Mouse (Mus musculus): ENCODE measurements at regions not wholly inside any gene's neighbourhood (a gene's known extent, or its start where the extent isn't known, plus 50 kb on each side); places are given as distances from the start of the nearest gene placed in this dataset.

DNA sequence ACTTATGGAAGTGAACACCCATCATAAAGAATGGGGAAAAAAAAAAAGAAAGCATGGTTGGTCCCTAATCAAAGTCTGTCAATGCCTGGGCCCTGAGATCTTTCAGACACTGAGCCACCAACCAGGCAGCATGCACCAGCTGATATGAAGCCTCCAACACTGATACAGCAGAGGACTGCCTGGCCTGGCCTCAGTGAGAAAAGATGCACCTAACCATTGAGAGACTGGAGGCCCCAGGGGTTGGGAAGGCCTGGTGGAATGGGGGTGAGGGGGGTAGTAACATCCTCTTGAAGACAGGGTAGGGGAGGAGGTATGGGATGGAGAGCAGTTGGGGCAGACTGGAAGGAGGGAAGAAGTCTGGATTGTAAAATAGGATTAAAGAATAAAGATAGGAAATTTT is 1172.8 kb downstream of the Pcdh18 start:
- no peak overlapping the region for H3K9ac ChIP-seq (ENCODE audit: low read depth, low read length)
- no peaks in the 10 kb centered on the region for H3K36me3 ChIP-seq (ENCODE audit: control insufficient read depth, insufficient read depth)
- ATAC-seq: no peak
- TF ChIP-seq CTCF (IDR thresholded peaks at IDR 0.05; ENCODE audit: low read depth): no peak
- H3K4me2 ChIP-seq (replicated peaks; ENCODE audit: low read depth): no peak overlapping the region
- H3K4me1 ChIP-seq (replicated peaks; ENCODE audit: control insufficient read depth, insufficient read depth, low read length): no peaks in the 10 kb centered on the region
- H3K27me3 ChIP-seq (replicated peaks; ENCODE audit: control insufficient read depth, insufficient read depth, low read length): no peaks in the 10 kb centered on the region
- no peaks in the 10 kb centered on the region for H3K9me3 ChIP-seq (ENCODE audit: control insufficient read depth)
- H3K4me3 ChIP-seq (ENCODE audit: low read depth, low read length): no peak overlapping the region
- no peak overlapping the region for H3K27ac ChIP-seq (ENCODE audit: low read depth, low read length)

DNA sequence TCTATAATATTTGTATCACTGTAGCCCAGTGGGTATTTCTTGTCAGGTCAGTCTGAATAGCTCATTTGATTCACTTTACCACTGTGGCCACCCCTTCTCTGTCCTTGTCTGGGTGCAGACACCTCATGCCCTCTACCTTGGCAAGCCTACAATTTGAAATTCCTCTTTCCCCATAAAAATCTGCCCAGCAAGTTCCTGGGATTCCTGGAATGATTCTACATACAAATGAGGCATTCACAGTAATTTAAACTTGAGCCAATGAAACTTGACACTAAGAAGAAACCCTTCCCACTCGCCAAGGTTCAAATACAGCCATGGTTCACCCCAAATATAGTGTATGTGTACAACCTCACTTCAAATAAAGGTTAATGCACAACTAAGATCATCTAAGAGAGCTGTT is 1174.6 kb downstream of the Pcdh18 start:
- no peaks in the 10 kb centered on the region for H3K4me1 ChIP-seq (replicated peaks; ENCODE audit: control insufficient read depth, insufficient read depth, low read length)
- no peak overlapping the region for H3K27ac ChIP-seq (ENCODE audit: low read depth, low read length)
- H3K4me2 ChIP-seq (replicated peaks; ENCODE audit: low read depth): no peak overlapping the region
- ATAC-seq: no peak
- no peaks in the 10 kb centered on the region for H3K9me3 ChIP-seq (ENCODE audit: control insufficient read depth)
- H3K9ac ChIP-seq (ENCODE audit: low read depth, low read length): no peak overlapping the region
- H3K27me3 ChIP-seq (replicated peaks; ENCODE audit: control insufficient read depth, insufficient read depth, low read length): no peaks in the 10 kb centered on the region
- no peak for TF ChIP-seq CTCF (IDR thresholded peaks at IDR 0.05; ENCODE audit: low read depth)
- H3K4me3 ChIP-seq (ENCODE audit: low read depth, low read length): no peak overlapping the region
- no peaks in the 10 kb centered on the region for H3K36me3 ChIP-seq (ENCODE audit: control insufficient read depth, insufficient read depth)
- 62% methylated on average over 1 of the region's 1 CpGs for WGBS

DNA sequence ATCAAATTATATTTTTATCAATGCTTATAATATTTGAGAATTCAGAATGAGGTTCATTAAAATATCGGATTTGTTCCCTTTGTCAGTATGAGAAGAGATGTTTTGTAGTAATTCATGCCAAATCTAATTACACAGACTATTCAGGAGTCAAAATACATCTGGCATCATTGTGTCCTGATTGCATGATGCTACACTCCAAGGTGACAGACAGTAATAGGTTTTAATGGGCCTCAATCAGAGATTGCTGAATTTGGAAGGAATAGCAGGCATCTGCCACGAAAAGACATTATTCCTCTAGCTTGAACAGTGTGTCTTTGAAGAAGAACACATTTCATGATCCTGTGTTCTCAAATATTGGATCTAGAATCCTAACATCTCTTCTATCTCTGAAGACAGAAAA is 1177.2 kb downstream of the Pcdh18 start:
- WGBS: 77% methylated on average over 2 of the region's 2 CpGs
- no peak overlapping the region for H3K27ac ChIP-seq (ENCODE audit: low read depth, low read length)

DNA sequence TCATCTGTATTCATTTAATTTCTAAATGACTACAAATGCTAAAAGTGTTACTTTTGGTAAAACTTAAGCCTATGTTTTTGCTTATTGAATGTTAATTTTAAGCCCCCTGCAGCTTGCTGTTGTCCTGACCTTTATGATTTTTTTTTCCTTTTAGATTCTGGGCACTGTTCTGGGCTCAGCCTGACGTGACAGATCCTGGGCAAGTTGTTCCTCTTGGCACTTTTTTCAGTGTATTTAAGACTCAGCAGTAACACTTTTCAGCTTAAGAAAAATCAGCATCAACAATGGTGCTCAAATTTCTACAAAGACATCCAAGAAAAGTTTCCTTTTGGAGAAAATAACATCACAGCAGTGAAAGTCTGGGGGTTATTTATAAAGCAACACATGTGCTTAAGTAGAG is 1177.9 kb downstream of the Pcdh18 start:
- Histone ChIP-seq H3K4me3 (ENCODE audit: low read depth, low read length) (no peak overlapping the region), H3K27ac (ENCODE audit: low read depth, low read length) (no peak overlapping the region), H3K4me2 (replicated peaks; ENCODE audit: low read depth) (no peak overlapping the region), H3K9ac (ENCODE audit: low read depth, low read length) (no peak overlapping the region), H3K4me1 (replicated peaks; ENCODE audit: control insufficient read depth, insufficient read depth, low read length) (no peaks in the 10 kb centered on the region), H3K9me3 (ENCODE audit: control insufficient read depth) (no peaks in the 10 kb centered on the region), H3K36me3 (ENCODE audit: control insufficient read depth, insufficient read depth) (no peaks in the 10 kb centered on the region), H3K27me3 (replicated peaks; ENCODE audit: control insufficient read depth, insufficient read depth, low read length) (no peaks in the 10 kb centered on the region)
- TF ChIP-seq CTCF (IDR thresholded peaks at IDR 0.05; ENCODE audit: low read depth): no peak
- ATAC-seq: no peak
- 70% methylated on average over 1 of the region's 1 CpGs for WGBS

More for the DNA sequence above, 1177.2 kb downstream of the Pcdh18 start:
- no peaks in the 10 kb centered on the region for H3K4me1 ChIP-seq (replicated peaks; ENCODE audit: control insufficient read depth, insufficient read depth, low read length)
- H3K27me3 ChIP-seq (replicated peaks; ENCODE audit: control insufficient read depth, insufficient read depth, low read length): no peaks in the 10 kb centered on the region
- TF ChIP-seq CTCF (IDR thresholded peaks at IDR 0.05; ENCODE audit: low read depth): no peak
- no peak overlapping the region for H3K4me3 ChIP-seq (ENCODE audit: low read depth, low read length)
- ATAC-seq: no peak
- no peaks in the 10 kb centered on the region for H3K9me3 ChIP-seq (ENCODE audit: control insufficient read depth)
- no peaks in the 10 kb centered on the region for H3K36me3 ChIP-seq (ENCODE audit: control insufficient read depth, insufficient read depth)
- no peak overlapping the region for H3K4me2 ChIP-seq (replicated peaks; ENCODE audit: low read depth)
- H3K9ac ChIP-seq (ENCODE audit: low read depth, low read length): no peak overlapping the region

DNA sequence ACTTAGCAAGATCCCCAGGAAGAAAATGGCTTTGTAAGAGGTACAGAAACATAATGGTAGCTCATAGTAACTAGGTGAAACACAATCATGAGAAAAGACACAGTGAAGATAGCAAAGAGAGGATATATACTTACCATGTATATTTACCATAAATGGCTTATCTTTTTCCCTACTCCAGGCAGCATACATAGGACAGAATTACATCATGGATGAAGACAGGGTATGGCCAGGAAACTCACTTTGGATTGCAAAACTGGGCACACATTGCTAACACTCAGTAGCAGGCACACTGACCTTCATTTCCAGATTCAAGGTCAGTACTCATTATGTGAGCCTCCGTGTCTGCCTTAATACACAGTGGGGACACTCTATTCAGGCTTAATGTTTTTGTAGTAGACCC is 1210.5 kb downstream of the Pcdh18 start:
- H3K9ac ChIP-seq (ENCODE audit: low read depth, low read length): no peak overlapping the region
- no peak for TF ChIP-seq CTCF (IDR thresholded peaks at IDR 0.05; ENCODE audit: low read depth)
- H3K27me3 ChIP-seq (replicated peaks; ENCODE audit: control insufficient read depth, insufficient read depth, low read length): no peaks in the 10 kb centered on the region
- H3K4me3 ChIP-seq (ENCODE audit: low read depth, low read length): no peak overlapping the region
- no peaks in the 10 kb centered on the region for H3K9me3 ChIP-seq (ENCODE audit: control insufficient read depth)
- H3K4me2 ChIP-seq (replicated peaks; ENCODE audit: low read depth): no peak overlapping the region
- no peaks in the 10 kb centered on the region for H3K4me1 ChIP-seq (replicated peaks; ENCODE audit: control insufficient read depth, insufficient read depth, low read length)
- no peak overlapping the region for H3K27ac ChIP-seq (ENCODE audit: low read depth, low read length)
- 84% methylated on average over 1 of the region's 1 CpGs for WGBS
- ATAC-seq: no peak
- no peaks in the 10 kb centered on the region for H3K36me3 ChIP-seq (ENCODE audit: control insufficient read depth, insufficient read depth)

DNA sequence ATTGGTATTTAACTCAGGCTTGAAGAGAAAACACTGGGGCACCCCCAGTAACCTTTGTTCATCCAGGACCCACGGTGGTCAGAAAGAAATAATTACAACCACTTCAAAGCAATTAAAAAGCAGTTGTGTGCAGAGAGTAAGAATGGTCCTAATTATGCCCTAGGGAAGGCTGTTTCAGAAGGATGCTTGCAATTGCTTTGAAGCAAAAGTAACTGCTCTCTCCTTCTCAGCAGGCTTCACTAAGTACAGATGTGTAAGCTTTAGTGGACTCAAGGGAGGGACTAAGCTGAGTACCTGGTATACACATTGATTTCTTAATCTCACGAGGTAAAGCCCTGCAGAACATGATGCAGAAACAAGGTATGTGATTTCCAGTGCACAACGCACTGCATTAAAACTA is 1242.1 kb downstream of the Pcdh18 start:
- no peaks in the 10 kb centered on the region for H3K4me1 ChIP-seq (replicated peaks; ENCODE audit: control insufficient read depth, insufficient read depth, low read length)
- no peak overlapping the region for H3K4me3 ChIP-seq (ENCODE audit: low read depth, low read length)
- H3K9ac ChIP-seq (ENCODE audit: low read depth, low read length): no peak overlapping the region
- H3K27ac ChIP-seq (ENCODE audit: low read depth, low read length): no peak overlapping the region
- 54% methylated on average over 3 of the region's 3 CpGs for WGBS
- no peaks in the 10 kb centered on the region for H3K27me3 ChIP-seq (replicated peaks; ENCODE audit: control insufficient read depth, insufficient read depth, low read length)
- H3K36me3 ChIP-seq (ENCODE audit: control insufficient read depth, insufficient read depth): no peaks in the 10 kb centered on the region
- no peak for ATAC-seq
- no peaks in the 10 kb centered on the region for H3K9me3 ChIP-seq (ENCODE audit: control insufficient read depth)
- no peak overlapping the region for H3K4me2 ChIP-seq (replicated peaks; ENCODE audit: low read depth)
- TF ChIP-seq CTCF (IDR thresholded peaks at IDR 0.05; ENCODE audit: low read depth): no peak

DNA sequence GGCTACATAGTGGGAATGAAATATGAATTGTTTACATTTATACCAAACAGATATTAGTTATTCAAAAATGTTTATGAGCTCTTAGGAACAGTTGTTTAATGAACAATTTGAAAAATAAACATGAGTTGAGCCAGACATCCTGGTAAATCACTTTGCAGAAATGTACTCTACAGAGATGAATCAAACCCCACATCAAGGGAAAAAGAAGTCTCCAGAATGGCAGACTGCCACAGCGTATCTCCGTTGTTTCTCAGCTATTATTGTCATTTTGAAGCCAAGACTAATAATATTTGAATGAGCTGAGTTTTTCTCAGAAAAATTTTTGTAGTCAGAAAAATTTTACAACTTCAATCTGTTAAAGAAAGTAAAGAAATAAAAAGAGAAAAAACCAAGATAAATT is 1253.1 kb downstream of the Pcdh18 start:
- WGBS: 75% methylated on average over 2 of the region's 2 CpGs
- Histone ChIP-seq H3K4me1 (replicated peaks; ENCODE audit: control insufficient read depth, insufficient read depth, low read length) (no peaks in the 10 kb centered on the region), H3K36me3 (ENCODE audit: control insufficient read depth, insufficient read depth) (no peaks in the 10 kb centered on the region), H3K4me2 (replicated peaks; ENCODE audit: low read depth) (no peak overlapping the region), H3K4me3 (ENCODE audit: low read depth, low read length) (no peak overlapping the region), H3K9me3 (ENCODE audit: control insufficient read depth) (no peaks in the 10 kb centered on the region), H3K27ac (ENCODE audit: low read depth, low read length) (no peak overlapping the region), H3K27me3 (replicated peaks; ENCODE audit: control insufficient read depth, insufficient read depth, low read length) (no peaks in the 10 kb centered on the region), H3K9ac (ENCODE audit: low read depth, low read length) (no peak overlapping the region)
- TF ChIP-seq CTCF (IDR thresholded peaks at IDR 0.05; ENCODE audit: low read depth): no peak
- no peak for ATAC-seq

Measured in intestine, postnatal 0 days (tissue).